In genomic region chr3:107090403-107091150, GRCm38 (mm10) we compare ENCODE assay signal across 17 mouse cellular contexts. TPM values are rescaled to one million over a fixed set of nuclear protein-coding genes. Genes with fewer than 3 reads are reported as not detected.
DNase-seq lines count a peak whose midpoint lies in the region; ATAC-seq and TF ChIP-seq lines count a peak whose summit lies in the region.
"Had no signal": no experiment of that assay in that cellular context is flagged by ENCODE, and none has a peak within 500 bp of the region (broad histone marks: within the 10 kb centered on the region; RNA-seq: fewer than 3 reads in every experiment).

No protein-coding gene starts in this region.

- peak; percentile 14 for DNase-seq in midbrain, postnatal 0 days (ENCODE audit: low spot score)
- DNase-seq in midbrain, embryonic 10.5 days (ENCODE audit: low spot score): no peak
- peak; percentile 66 for DNase-seq in cerebellum, adult 8-10 months
- DNase-seq in thymus, postnatal 4 days: peak; percentile 72
- no peak for DNase-seq in kidney, postnatal 25 days
- no peak for DNase-seq in forebrain, embryonic 14.5 days (ENCODE audit: low spot score)
- DNase-seq in forebrain, embryonic 11.5 days (ENCODE audit: low spot score): no peak
- DNase-seq: kidney, adult 9 months; layer of hippocampus, postnatal 36 days; left cerebral cortex, postnatal 4 days; lung, embryonic 14.5 days; lung, postnatal 4 days had no signal

- no peak overlapping the region for H3K27ac ChIP-seq in midbrain, postnatal 0 days (ENCODE audit: low read depth, low read length)
- H3K27ac ChIP-seq in midbrain, embryonic 10.5 days (replicated peaks): no peak overlapping the region
- no peak overlapping the region for H3K27ac ChIP-seq in forebrain, embryonic 14.5 days (ENCODE audit: low read depth, low read length)
- no peak overlapping the region for H3K27ac ChIP-seq in forebrain, embryonic 11.5 days (ENCODE audit: low read depth, low read length)
- H3K27ac ChIP-seq: forebrain, embryonic 13.5 days; midbrain, embryonic 13.5 days had no signal

- no peak overlapping the region for H3K4me3 ChIP-seq in midbrain, postnatal 0 days (ENCODE audit: low read depth, low read length)
- H3K4me3 ChIP-seq in midbrain, embryonic 10.5 days: no peak overlapping the region
- H3K4me3 ChIP-seq in forebrain, embryonic 14.5 days (ENCODE audit: low read depth, low read length): no peak overlapping the region
- no peak overlapping the region for H3K4me3 ChIP-seq in forebrain, embryonic 11.5 days (ENCODE audit: low read depth, low read length)
- H3K4me3 ChIP-seq: forebrain, embryonic 13.5 days; heart, embryonic 12.5 days; midbrain, embryonic 13.5 days had no signal

- H3K9ac ChIP-seq in midbrain, postnatal 0 days (replicated peaks; ENCODE audit: low read length, poor library complexity, severe bottlenecking): no peak overlapping the region
- H3K9ac ChIP-seq in forebrain, embryonic 14.5 days (ENCODE audit: low read length): no peak overlapping the region
- no peak overlapping the region for H3K9ac ChIP-seq in forebrain, embryonic 11.5 days (ENCODE audit: low read length)
- H3K9ac ChIP-seq: forebrain, embryonic 13.5 days; heart, embryonic 12.5 days; lung, embryonic 14.5 days; midbrain, embryonic 13.5 days had no signal

- H3K4me2 ChIP-seq in midbrain, postnatal 0 days (ENCODE audit: low read depth, low read length, poor library complexity, severe bottlenecking): no peak overlapping the region
- H3K4me2 ChIP-seq in forebrain, embryonic 14.5 days (ENCODE audit: low read length): no peak overlapping the region
- H3K4me2 ChIP-seq in forebrain, embryonic 11.5 days (ENCODE audit: low read depth, low read length, severe bottlenecking): no peak overlapping the region
- H3K4me2 ChIP-seq: forebrain, embryonic 13.5 days; heart, embryonic 12.5 days; lung, embryonic 14.5 days; midbrain, embryonic 13.5 days had no signal

- WGBS in midbrain, postnatal 0 days: 72% methylated on average over 11 of the region's 11 CpGs
- WGBS in midbrain, embryonic 10.5 days: 71% methylated on average over 11 of the region's 11 CpGs
- WGBS in forebrain, embryonic 14.5 days: 70% methylated on average over 11 of the region's 11 CpGs
- WGBS in forebrain, embryonic 11.5 days: 77% methylated on average over 11 of the region's 11 CpGs

- no peaks in the 10 kb centered on the region for H3K9me3 ChIP-seq in midbrain, postnatal 0 days (ENCODE audit: low read length)
- no peaks in the 10 kb centered on the region for H3K9me3 ChIP-seq in midbrain, embryonic 10.5 days (replicated peaks)
- H3K9me3 ChIP-seq in forebrain, embryonic 14.5 days (replicated peaks; ENCODE audit: control insufficient read depth, low read length): no peaks in the 10 kb centered on the region
- no peaks in the 10 kb centered on the region for H3K9me3 ChIP-seq in forebrain, embryonic 11.5 days (ENCODE audit: control insufficient read depth, low read length)
- H3K9me3 ChIP-seq: forebrain, embryonic 13.5 days; heart, embryonic 12.5 days; midbrain, embryonic 13.5 days had no signal

- no peak for TF ChIP-seq CTCF in midbrain, postnatal 0 days (IDR thresholded peaks at IDR 0.05)

- no peaks in the 10 kb centered on the region for H3K36me3 ChIP-seq in midbrain, postnatal 0 days (ENCODE audit: insufficient read depth, low read length)
- no peaks in the 10 kb centered on the region for H3K36me3 ChIP-seq in midbrain, embryonic 10.5 days
- H3K36me3 ChIP-seq in forebrain, embryonic 14.5 days (ENCODE audit: control insufficient read depth, insufficient read depth, low read length): no peaks in the 10 kb centered on the region
- H3K36me3 ChIP-seq in forebrain, embryonic 11.5 days (ENCODE audit: control insufficient read depth, insufficient read depth, low read length): no peaks in the 10 kb centered on the region
- H3K36me3 ChIP-seq: heart, embryonic 12.5 days; midbrain, embryonic 13.5 days had no signal

- ATAC-seq in midbrain, postnatal 0 days (ENCODE audit: low FRiP score): no peak
- ATAC-seq in inflammation-experienced regulatory T-cells, adult 6 months: peak; percentile 13
- no peak for ATAC-seq in forebrain, embryonic 14.5 days
- ATAC-seq in forebrain, embryonic 11.5 days (replicated peaks; ENCODE audit: low FRiP score): no peak
- ATAC-seq: forebrain, embryonic 13.5 days; midbrain, embryonic 13.5 days had no signal

- H3K4me1 ChIP-seq in midbrain, postnatal 0 days (ENCODE audit: insufficient read depth, low read length): no peaks in the 10 kb centered on the region
- H3K4me1 ChIP-seq in midbrain, embryonic 10.5 days: no peaks in the 10 kb centered on the region
- H3K4me1 ChIP-seq in forebrain, embryonic 14.5 days (ENCODE audit: control insufficient read depth, insufficient read depth, low read length): no peaks in the 10 kb centered on the region
- H3K4me1 ChIP-seq in forebrain, embryonic 11.5 days (replicated peaks; ENCODE audit: control insufficient read depth, insufficient read depth, low read length): no peaks in the 10 kb centered on the region
- H3K4me1 ChIP-seq: forebrain, embryonic 13.5 days; heart, embryonic 12.5 days had no signal

- no peaks in the 10 kb centered on the region for H3K27me3 ChIP-seq in midbrain, postnatal 0 days (ENCODE audit: insufficient read depth, low read length)
- no peaks in the 10 kb centered on the region for H3K27me3 ChIP-seq in midbrain, embryonic 10.5 days (ENCODE audit: low read depth, poor library complexity, severe bottlenecking)
- H3K27me3 ChIP-seq in forebrain, embryonic 14.5 days (replicated peaks; ENCODE audit: control insufficient read depth, insufficient read depth, low read length): no peaks in the 10 kb centered on the region
- H3K27me3 ChIP-seq in forebrain, embryonic 11.5 days (ENCODE audit: control insufficient read depth, insufficient read depth, low read length): no peaks in the 10 kb centered on the region
- H3K27me3 ChIP-seq: midbrain, embryonic 13.5 days had no signal

RNA-seq across cellular contexts. Expression of gene Kcna2, which starts 10.4 kb away (rescaled TPM):
- total RNA-seq in midbrain, postnatal 0 days (2014; rRNA removed): 17.6 and 17.7 TPM in 2 replicates
- polyA plus RNA-seq in midbrain, postnatal 0 days (2015; fragmentation: Nextera tagmentation; extraction: Ambion mirVana): 1.4 and 1.7 TPM in 2 replicates
- polyA plus RNA-seq in midbrain, embryonic 10.5 days (2016; fragmentation: Nextera tagmentation; extraction: Ambion mirVana): 0.10 and 0.11 TPM in 2 replicates
- polyA plus RNA-seq in inflammation-experienced regulatory T-cells, adult 6 months (2017; shearing (Covaris generic)): under 1 TPM; 0.06 to 0.38 (median 0.28) TPM
- polyA plus RNA-seq in forebrain, embryonic 14.5 days (2014; fragmentation: Nextera tagmentation; extraction: Ambion mirVana): 0.44 and 0.49 TPM in 2 replicates
- polyA plus RNA-seq in forebrain, embryonic 11.5 days (2014; fragmentation: Nextera tagmentation; extraction: Ambion mirVana): 0.05 and 0.20 TPM in 2 replicates
- total RNA-seq: hematopoietic stem cell, adult 5-6 weeks had no signal

RNA-seq across cellular contexts. Expression of gene Kcna3, which starts 54.6 kb away (rescaled TPM):
- 66.1 and 74.0 TPM in 2 replicates for total RNA-seq in midbrain, postnatal 0 days (2014; rRNA removed)
- 15.6 and 16.0 TPM in 2 replicates for polyA plus RNA-seq in midbrain, postnatal 0 days (2015; fragmentation: Nextera tagmentation; extraction: Ambion mirVana)
- polyA plus RNA-seq in midbrain, embryonic 10.5 days (2016; fragmentation: Nextera tagmentation; extraction: Ambion mirVana): 3.2 and 3.4 TPM in 2 replicates
- polyA plus RNA-seq in inflammation-experienced regulatory T-cells, adult 6 months (2017; shearing (Covaris generic)): 10 to 100 TPM in 2 of 3 experiments, 1 to 10 TPM in 1; 9.4 to 18.5 (median 14.0) TPM
- 10.3 and 15.6 TPM in 2 replicates for polyA plus RNA-seq in forebrain, embryonic 14.5 days (2014; fragmentation: Nextera tagmentation; extraction: Ambion mirVana)
- polyA plus RNA-seq in forebrain, embryonic 11.5 days (2014; fragmentation: Nextera tagmentation; extraction: Ambion mirVana): 9.2 and 9.5 TPM in 2 replicates

Comparison
In these comparisons a context has a peak if more than half of its experiments do, and no peak if none do; other contexts are left out.
1. DNase-seq: peak in midbrain, postnatal 0 days (single experiment), cerebellum, adult 8-10 months (single experiment) and thymus, postnatal 4 days (single experiment); none in midbrain, embryonic 10.5 days (single experiment), kidney, postnatal 25 days (0 of 2), forebrain, embryonic 14.5 days (single experiment) and forebrain, embryonic 11.5 days (single experiment).